Mouse (Mus musculus) forebrain, embryonic 11.5 days (tissue): Measurements from ENCODE around the gene Rnf223. TPM values are rescaled to one million over a fixed set of nuclear protein-coding genes. Genes with fewer than 3 reads are reported as not detected.

Experiments
- ATAC-seq: fragments of 200-750 bp; cut with Nextera tagmentation; replicated peaks from 2 replicates; pipeline ENCODE4 v1.8.0; 2017; ENCODE audit warnings: moderate TSS enrichment; ENCODE audit not compliant: low FRiP score
- DNase-seq: peaks from one replicate; pipeline ENCODE4 v3.0.0-alpha.2; 2017; ENCODE audit warnings: low spot score
- H3K27ac ChIP-seq: fragments of 300-500 bp; sonication (generic); 2 replicates; pipeline ENCODE4 v1.5.1; 2014; ENCODE audit warnings: low read depth, low read length
- H3K27me3 ChIP-seq: fragments of 300-500 bp; sonication (generic); 2 replicates; pipeline ENCODE4 v1.6.1; 2014; ENCODE audit warnings: mild to moderate bottlenecking, low read length, mixed read lengths; ENCODE audit not compliant: control insufficient read depth, insufficient read depth
- H3K36me3 ChIP-seq: fragments of 300-500 bp; sonication (generic); 2 replicates; pipeline ENCODE4 v1.6.1; 2014; ENCODE audit warnings: mild to moderate bottlenecking, low read length, moderate library complexity, mixed read lengths; ENCODE audit not compliant: control insufficient read depth, insufficient read depth
- H3K4me1 ChIP-seq: fragments of 300-500 bp; sonication (generic); replicated peaks from 2 replicates; pipeline ENCODE4 v1.6.1; 2014; ENCODE audit warnings: low read length, mixed read lengths; ENCODE audit not compliant: control insufficient read depth, insufficient read depth
- H3K4me2 ChIP-seq: fragments of 300-500 bp; sonication (generic); 2 replicates; pipeline ENCODE4 v1.6.1; 2014; ENCODE audit warnings: low read depth, mild to moderate bottlenecking, low read length, moderate library complexity, mixed read lengths; ENCODE audit not compliant: severe bottlenecking
- H3K4me3 ChIP-seq: fragments of 300-500 bp; sonication (generic); 2 replicates; pipeline ENCODE4 v1.5.1; 2014; ENCODE audit warnings: low read depth, low read length
- H3K9ac ChIP-seq: fragments of 300-500 bp; sonication (generic); 2 replicates; pipeline ENCODE4 v1.6.1; 2014; ENCODE audit warnings: low read length
- H3K9me3 ChIP-seq: fragments of 300-500 bp; sonication (generic); 2 replicates; pipeline ENCODE4 v1.6.1; 2016; ENCODE audit warnings: low read length, mixed read lengths; ENCODE audit not compliant: control insufficient read depth
- WGBS: fragments of 180-500 bp; shearing (Covaris S2); extraction: QIAGEN DNeasy Blood & Tissue Kit; methylation state at CpG from one replicate; pipeline ENCODE4 v1.1.7; 2014; 5-methylcytosine and 5-hydroxymethylcytosine counted together
- polyA plus RNA-seq: library from polyadenylated mRNA; unstranded; fragments of >200 nt; fragmentation: Nextera tagmentation; extraction: Ambion mirVana; gene quantifications from 2 replicates; pipeline ENCODE4 v1.2.1, GENCODE M21; 2014

Rnf223 gene
- polyA plus RNA-seq, 1 experiment from 2014 or later: 1.0 TPM

GRCm38 (mm10) chr4:156109570-156110331 is 20.6 kb upstream of the Rnf223 start, which contains the start of gene 9430015G10Rik:
9430015G10Rik (plus strand) TSS chr4:156109982.
- ATAC-seq: peak; percentile 99
- peak within 1 kb of the TSS; percentile 63 for H3K4me2 ChIP-seq
- no peaks in the 10 kb centered on the region for H3K27me3 ChIP-seq
- no peaks in the 10 kb centered on the region for H3K36me3 ChIP-seq
- no peaks in the 10 kb centered on the region for H3K9me3 ChIP-seq
- H3K4me1 ChIP-seq: peaks cover 4% of the 10 kb centered on the region; the same call in 1 of the 2 replicates
- DNase-seq: peak; percentile 99
- peak within 1 kb of the TSS; percentile 77 for H3K27ac ChIP-seq
- peak within 1 kb of the TSS; percentile 68 for H3K4me3 ChIP-seq
- H3K9ac ChIP-seq: peak within 1 kb of the TSS; percentile 85
- WGBS: under 1% methylated on average over 59 of the region's 60 CpGs

- H3K36me3 ChIP-seq: peaks cover 28% of the 10 kb centered on the region; the same call in 1 of the 2 replicates
- H3K4me2 ChIP-seq: no peak overlapping the region
- ATAC-seq (no peak), DNase-seq (no peak)
- 96% methylated on average over 7 of the region's 7 CpGs for whole genome bisulfite sequencing
- no peaks in the 10 kb centered on the region for H3K4me1 ChIP-seq
- no peaks in the 10 kb centered on the region for H3K27me3 ChIP-seq
- no peaks in the 10 kb centered on the region for H3K9me3 ChIP-seq
- no peak overlapping the region for H3K4me3 ChIP-seq
- H3K27ac ChIP-seq: no peak overlapping the region
- H3K9ac ChIP-seq: no peak overlapping the region
Observed at GRCm38 (mm10) chr4:156124077-156124476, 6.2 kb upstream of the Rnf223 start.

- no peak for DNase-seq
- Histone ChIP-seq H3K4me3 (no peak overlapping the region), H3K9ac (no peak overlapping the region), H3K4me1 (no peaks in the 10 kb centered on the region), H3K36me3 (peaks cover 20% of the 10 kb centered on the region; the same call in 1 of the 2 replicates), H3K4me2 (no peak overlapping the region), H3K27me3 (no peaks in the 10 kb centered on the region), H3K9me3 (no peaks in the 10 kb centered on the region), H3K27ac (no peak overlapping the region)
- WGBS: 95% methylated on average over 6 of the region's 6 CpGs
- ATAC-seq: no peak
Observed at GRCm38 (mm10) chr4:156125393-156125792, 4.9 kb upstream of the Rnf223 start.

GRCm38 (mm10) chr4:156126841-156127240 is 3.5 kb upstream of the Rnf223 start:
- 91% methylated on average over 7 of the region's 7 CpGs for WGBS
- H3K4me1 ChIP-seq: no peaks in the 10 kb centered on the region

DNA sequence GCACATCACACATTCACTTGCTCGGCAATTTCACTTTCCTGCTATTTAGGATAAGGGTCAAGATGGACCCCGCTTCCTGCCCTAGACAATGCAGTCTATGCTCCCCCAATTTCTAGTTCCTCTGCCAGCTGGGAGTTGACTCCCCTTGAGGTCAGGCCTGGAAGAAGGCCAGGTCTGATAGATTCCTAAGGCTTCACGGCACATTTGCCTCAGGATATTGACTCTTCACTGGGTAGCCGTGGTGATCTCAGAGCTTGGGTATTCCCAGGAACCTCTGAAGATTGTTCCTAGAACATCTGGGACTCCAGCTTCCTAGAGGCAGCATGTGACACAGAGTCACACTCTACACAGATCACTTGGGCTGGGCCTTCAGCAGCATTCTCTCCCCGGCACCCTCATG is 1.6 kb upstream of the Rnf223 start:
- H3K27ac ChIP-seq: no peak overlapping the region
- H3K9ac ChIP-seq: no peak overlapping the region
- WGBS: 87% methylated on average over 5 of the region's 5 CpGs
- DNase-seq (no peak), ATAC-seq (no peak)
- no peak overlapping the region for H3K4me3 ChIP-seq
- H3K9me3 ChIP-seq: no peaks in the 10 kb centered on the region
- H3K4me1 ChIP-seq: no peaks in the 10 kb centered on the region
- H3K4me2 ChIP-seq: no peak overlapping the region
- peaks cover 8% of the 10 kb centered on the region; the same call in 1 of the 2 replicates for H3K36me3 ChIP-seq
- H3K27me3 ChIP-seq: no peaks in the 10 kb centered on the region

More at GRCm38 (mm10) chr4:156126841-156127240, 3.5 kb upstream of the Rnf223 start:
- ATAC-seq (no peak), DNase-seq (no peak)
- Histone ChIP-seq H3K4me3 (no peak overlapping the region), H3K36me3 (peaks cover 14% of the 10 kb centered on the region; the same call in 1 of the 2 replicates), H3K27me3 (no peaks in the 10 kb centered on the region), H3K9me3 (no peaks in the 10 kb centered on the region), H3K4me2 (no peak overlapping the region), H3K27ac (no peak overlapping the region), H3K9ac (no peak overlapping the region)

DNA sequence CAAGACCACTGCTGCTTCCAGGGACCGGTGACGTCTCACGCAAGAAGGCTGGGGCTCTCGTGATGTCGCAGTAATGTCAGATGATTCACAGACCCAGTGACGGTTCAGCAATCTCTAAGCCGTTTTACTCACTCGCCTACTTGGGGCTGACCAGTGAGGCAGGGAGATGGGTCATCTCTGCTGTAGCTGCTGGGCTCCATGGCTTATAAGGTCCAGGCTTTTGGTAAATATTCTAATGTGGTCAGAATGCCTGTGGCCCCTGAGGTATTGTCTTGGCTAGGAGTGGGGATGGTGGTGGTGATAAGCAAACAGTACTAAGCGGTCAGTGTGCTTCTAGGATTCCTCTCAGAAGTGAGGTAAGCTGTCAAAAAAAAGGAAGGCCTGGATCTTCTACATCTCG is 627 bp downstream of the Rnf223 start:
- Histone ChIP-seq H3K36me3 (peaks cover 4% of the 10 kb centered on the region; the same call in 1 of the 2 replicates), H3K4me2 (no peak overlapping the region), H3K9me3 (no peaks in the 10 kb centered on the region), H3K4me1 (no peaks in the 10 kb centered on the region), H3K4me3 (no peak overlapping the region), H3K27me3 (no peaks in the 10 kb centered on the region), H3K9ac (no peak overlapping the region), H3K27ac (no peak overlapping the region)
- ATAC-seq (no peak), DNase-seq (no peak)
- 90% methylated on average over 10 of the region's 10 CpGs for WGBS

GRCm38 (mm10) chr4:156133334-156133733 is 3.0 kb downstream of the Rnf223 start:
- Histone ChIP-seq H3K9me3 (no peaks in the 10 kb centered on the region), H3K4me2 (no peak overlapping the region), H3K27me3 (no peaks in the 10 kb centered on the region), H3K9ac (no peak overlapping the region), H3K4me1 (no peaks in the 10 kb centered on the region), H3K4me3 (no peak overlapping the region), H3K36me3 (no peaks in the 10 kb centered on the region), H3K27ac (no peak overlapping the region)
- DNase-seq (no peak), ATAC-seq (no peak)
- 72% methylated on average over 5 of the region's 5 CpGs for WGBS

- no peak overlapping the region for H3K9ac ChIP-seq
- H3K27me3 ChIP-seq: no peaks in the 10 kb centered on the region
- no peak for ATAC-seq
- no peak overlapping the region for H3K4me3 ChIP-seq
- DNase-seq: no peak
- no peak overlapping the region for H3K4me2 ChIP-seq
- H3K9me3 ChIP-seq: no peaks in the 10 kb centered on the region
- H3K4me1 ChIP-seq: no peaks in the 10 kb centered on the region
- no peak overlapping the region for H3K27ac ChIP-seq
- H3K36me3 ChIP-seq: no peaks in the 10 kb centered on the region
- 85% methylated on average over 12 of the region's 12 CpGs for WGBS
Observed at GRCm38 (mm10) chr4:156133943-156134605, 3.8 kb downstream of the Rnf223 start.
